Mouse (Mus musculus) hindbrain, embryonic 13.5 days (tissue): ENCODE data around the gene Spp1. TPM values are rescaled to one million over a fixed set of nuclear protein-coding genes. Genes with fewer than 3 reads are reported as not detected.

Experiments
- ATAC-seq: fragments of 200-750 bp; cut with Nextera tagmentation; 2 replicates; pipeline ENCODE4 v1.8.0; 2017; ENCODE audit warnings: moderate TSS enrichment; ENCODE audit not compliant: low FRiP score
- H3K27ac ChIP-seq: fragments of 300-500 bp; sonication (generic); 2 replicates; pipeline ENCODE4 v1.5.1; 2015; ENCODE audit warnings: inconsistent platforms, mild to moderate bottlenecking, moderate library complexity
- H3K27me3 ChIP-seq: fragments of 300-500 bp; sonication (generic); 2 replicates; pipeline ENCODE4 v1.6.1; 2015; ENCODE audit warnings: mild to moderate bottlenecking, inconsistent platforms
- H3K36me3 ChIP-seq: fragments of 300-500 bp; sonication (generic); 2 replicates; pipeline ENCODE4 v1.6.1; 2015; ENCODE audit warnings: mild to moderate bottlenecking, inconsistent platforms
- H3K4me1 ChIP-seq: fragments of 300-500 bp; sonication (generic); replicated peaks from 2 replicates; pipeline ENCODE4 v1.6.1; 2015; ENCODE audit warnings: inconsistent platforms
- H3K4me2 ChIP-seq: fragments of 300-500 bp; sonication (generic); 2 replicates; pipeline ENCODE4 v1.6.1; 2015; ENCODE audit warnings: inconsistent platforms, mild to moderate bottlenecking, moderate library complexity
- H3K4me3 ChIP-seq: fragments of 300-500 bp; sonication (generic); 2 replicates; pipeline ENCODE4 v1.5.1; 2015; ENCODE audit warnings: mild to moderate bottlenecking, inconsistent platforms
- H3K9ac ChIP-seq: fragments of 300-500 bp; sonication (generic); 2 replicates; pipeline ENCODE4 v1.6.1; 2015; ENCODE audit warnings: mild to moderate bottlenecking, inconsistent platforms
- H3K9me3 ChIP-seq: fragments of 300-500 bp; sonication (generic); 2 replicates; pipeline ENCODE4 v1.6.1; 2016; ENCODE audit warnings: inconsistent platforms
- WGBS: fragments of 180-500 bp; shearing (Covaris S2); methylation state at CpG from one replicate; pipeline ENCODE4 v1.1.7; 2015; 5-methylcytosine and 5-hydroxymethylcytosine counted together
- polyA plus RNA-seq: library from polyadenylated mRNA; unstranded; fragments of >200 nt; fragmentation: Nextera tagmentation; extraction: Ambion mirVana; gene quantifications from 2 replicates; pipeline ENCODE4 v1.2.1, GENCODE M21; 2015

The Spp1 gene
- polyA plus RNA-seq = 9.2 and 12.6 TPM in 2 replicates

GRCm38 (mm10) chr5:104434835-104435301 is at the start of gene Spp1:
TSS of gene Spp1 (plus strand) at chr5:104435118.
- ATAC-seq = no peak
- H3K4me1 ChIP-seq = no peaks in the 10 kb centered on the region
- no peaks in the 10 kb centered on the region for H3K27me3 ChIP-seq
- H3K36me3 ChIP-seq = no peaks in the 10 kb centered on the region
- no peak within 1 kb of the TSS for H3K4me3 ChIP-seq
- H3K9me3 ChIP-seq = no peaks in the 10 kb centered on the region
- H3K9ac ChIP-seq = no peak within 1 kb of the TSS
- WGBS = 75% methylated on average over 7 of the region's 7 CpGs
- no peak within 1 kb of the TSS for H3K4me2 ChIP-seq
- H3K27ac ChIP-seq = no peak within 1 kb of the TSS

GRCm38 (mm10) chr5:104385521-104385920 is 49.4 kb upstream of the Spp1 start:
- H3K36me3 ChIP-seq = no peaks in the 10 kb centered on the region
- no peak overlapping the region for H3K4me3 ChIP-seq
- no peak for ATAC-seq
- 90% methylated on average over 16 of the region's 16 CpGs for WGBS
- no peak overlapping the region for H3K27ac ChIP-seq
- H3K4me2 ChIP-seq = no peak overlapping the region
- no peaks in the 10 kb centered on the region for H3K4me1 ChIP-seq
- H3K27me3 ChIP-seq = no peaks in the 10 kb centered on the region
- H3K9me3 ChIP-seq = no peaks in the 10 kb centered on the region
- no peak overlapping the region for H3K9ac ChIP-seq

GRCm38 (mm10) chr5:104386908-104387307 is 48.0 kb upstream of the Spp1 start:
- Histone ChIP-seq H3K4me2 (no peak overlapping the region), H3K27ac (no peak overlapping the region), H3K36me3 (no peaks in the 10 kb centered on the region), H3K9me3 (no peaks in the 10 kb centered on the region), H3K4me3 (no peak overlapping the region), H3K9ac (no peak overlapping the region), H3K27me3 (no peaks in the 10 kb centered on the region), H3K4me1 (no peaks in the 10 kb centered on the region)
- ATAC-seq = no peak
- WGBS = 80% methylated on average over 5 of the region's 5 CpGs

- Histone ChIP-seq H3K9ac (no peak overlapping the region), H3K27me3 (no peaks in the 10 kb centered on the region), H3K4me3 (no peak overlapping the region), H3K27ac (no peak overlapping the region), H3K9me3 (no peaks in the 10 kb centered on the region), H3K36me3 (no peaks in the 10 kb centered on the region), H3K4me1 (no peaks in the 10 kb centered on the region), H3K4me2 (no peak overlapping the region)
- ATAC-seq = no peak
- WGBS = 83% methylated on average over 2 of the region's 2 CpGs
Observed at GRCm38 (mm10) chr5:104390962-104391361, 44.0 kb upstream of the Spp1 start.

- Histone ChIP-seq H3K9me3 (no peaks in the 10 kb centered on the region), H3K27me3 (no peaks in the 10 kb centered on the region), H3K4me2 (no peak overlapping the region), H3K4me3 (no peak overlapping the region), H3K36me3 (no peaks in the 10 kb centered on the region), H3K4me1 (no peaks in the 10 kb centered on the region), H3K9ac (no peak overlapping the region), H3K27ac (no peak overlapping the region)
- 86% methylated on average over 5 of the region's 5 CpGs for WGBS
- ATAC-seq = no peak
Observed at GRCm38 (mm10) chr5:104392784-104393183, 42.1 kb upstream of the Spp1 start.

- H3K36me3 ChIP-seq = no peaks in the 10 kb centered on the region
- no peaks in the 10 kb centered on the region for H3K9me3 ChIP-seq
- H3K4me3 ChIP-seq = no peak overlapping the region
- H3K4me1 ChIP-seq = no peaks in the 10 kb centered on the region
- no peaks in the 10 kb centered on the region for H3K27me3 ChIP-seq
- H3K27ac ChIP-seq = no peak overlapping the region
- H3K9ac ChIP-seq = no peak overlapping the region
- 69% methylated on average over 6 of the region's 6 CpGs for WGBS
- H3K4me2 ChIP-seq = no peak overlapping the region
- ATAC-seq = no peak
Observed at GRCm38 (mm10) chr5:104396286-104396685, 38.6 kb upstream of the Spp1 start.

GRCm38 (mm10) chr5:104398001-104398400 is 36.9 kb upstream of the Spp1 start:
- no peak for ATAC-seq
- WGBS = 63% methylated on average over 1 of the region's 1 CpGs
- Histone ChIP-seq H3K27ac (no peak overlapping the region), H3K4me3 (no peak overlapping the region), H3K9ac (no peak overlapping the region), H3K4me2 (no peak overlapping the region), H3K4me1 (no peaks in the 10 kb centered on the region), H3K9me3 (no peaks in the 10 kb centered on the region), H3K36me3 (no peaks in the 10 kb centered on the region), H3K27me3 (no peaks in the 10 kb centered on the region)

- Histone ChIP-seq H3K4me1 (no peaks in the 10 kb centered on the region), H3K4me2 (no peak overlapping the region), H3K36me3 (no peaks in the 10 kb centered on the region), H3K9ac (no peak overlapping the region), H3K4me3 (no peak overlapping the region), H3K27me3 (no peaks in the 10 kb centered on the region), H3K27ac (no peak overlapping the region), H3K9me3 (no peaks in the 10 kb centered on the region)
- ATAC-seq = no peak
- 36% methylated on average over 9 of the region's 9 CpGs for WGBS
Observed at GRCm38 (mm10) chr5:104399291-104399950, 35.5 kb upstream of the Spp1 start.

- Histone ChIP-seq H3K4me3 (no peak overlapping the region), H3K4me1 (no peaks in the 10 kb centered on the region), H3K4me2 (no peak overlapping the region), H3K27ac (no peak overlapping the region), H3K27me3 (no peaks in the 10 kb centered on the region), H3K9ac (no peak overlapping the region), H3K9me3 (no peaks in the 10 kb centered on the region), H3K36me3 (no peaks in the 10 kb centered on the region)
- WGBS = 31% methylated on average over 1 of the region's 1 CpGs
- ATAC-seq = no peak
Observed at GRCm38 (mm10) chr5:104399970-104400369, 34.9 kb upstream of the Spp1 start.

GRCm38 (mm10) chr5:104402651-104403050 is 32.3 kb upstream of the Spp1 start:
- no peaks in the 10 kb centered on the region for H3K27me3 ChIP-seq
- H3K27ac ChIP-seq = no peak overlapping the region
- WGBS = 72% methylated on average over 3 of the region's 3 CpGs
- H3K4me1 ChIP-seq = 0 out of 2 replicates have a peak, but pooled peaks cover 3% of the 10 kb centered on the region
- H3K4me3 ChIP-seq = no peak overlapping the region
- no peak for ATAC-seq
- no peak overlapping the region for H3K9ac ChIP-seq
- H3K36me3 ChIP-seq = no peaks in the 10 kb centered on the region
- no peaks in the 10 kb centered on the region for H3K9me3 ChIP-seq
- no peak overlapping the region for H3K4me2 ChIP-seq

- 0 out of 2 replicates have a peak, but pooled peaks cover 3% of the 10 kb centered on the region for H3K4me1 ChIP-seq
- no peaks in the 10 kb centered on the region for H3K9me3 ChIP-seq
- no peak overlapping the region for H3K4me3 ChIP-seq
- no peaks in the 10 kb centered on the region for H3K36me3 ChIP-seq
- H3K9ac ChIP-seq = no peak overlapping the region
- H3K4me2 ChIP-seq = no peak overlapping the region
- WGBS = 72% methylated on average over 3 of the region's 3 CpGs
- H3K27ac ChIP-seq = no peak overlapping the region
- no peak for ATAC-seq
- H3K27me3 ChIP-seq = no peaks in the 10 kb centered on the region
Observed at GRCm38 (mm10) chr5:104403351-104403750, 31.6 kb upstream of the Spp1 start.

GRCm38 (mm10) chr5:104404551-104404950 is 30.4 kb upstream of the Spp1 start:
- Histone ChIP-seq H3K4me3 (no peak overlapping the region), H3K9me3 (no peaks in the 10 kb centered on the region), H3K27ac (no peak overlapping the region), H3K4me1 (0 out of 2 replicates have a peak, but pooled peaks cover 3% of the 10 kb centered on the region), H3K4me2 (no peak overlapping the region), H3K36me3 (no peaks in the 10 kb centered on the region), H3K9ac (no peak overlapping the region), H3K27me3 (no peaks in the 10 kb centered on the region)
- WGBS = 68% methylated on average over 7 of the region's 7 CpGs
- ATAC-seq = no peak

GRCm38 (mm10) chr5:104405051-104405450 is 29.9 kb upstream of the Spp1 start:
- no peak overlapping the region for H3K9ac ChIP-seq
- H3K4me1 ChIP-seq = 0 out of 2 replicates have a peak, but pooled peaks cover 3% of the 10 kb centered on the region
- H3K4me2 ChIP-seq = no peak overlapping the region
- WGBS = 75% methylated on average over 3 of the region's 3 CpGs
- no peaks in the 10 kb centered on the region for H3K36me3 ChIP-seq
- ATAC-seq = no peak
- H3K27ac ChIP-seq = no peak overlapping the region
- no peak overlapping the region for H3K4me3 ChIP-seq
- H3K9me3 ChIP-seq = no peaks in the 10 kb centered on the region
- no peaks in the 10 kb centered on the region for H3K27me3 ChIP-seq
